Mouse (Mus musculus) Patski (cell line): ENCODE results near the gene Nxpe2. TPM values are rescaled to one million over a fixed set of nuclear protein-coding genes. Genes with fewer than 3 reads are reported as not detected.

Experiments used
- ATAC-seq: fragments of 100-300 bp; one replicate; pipeline ENCODE4 v1.8.0; 2021
- CTCF ChIA-PET: fragments of 350-600 bp; sonication (Branson Sonifier 250); formaldehyde crosslinking; loops from one replicate; lab custom pipeline; 2022; ENCODE audit warnings: inconsistent platforms; lab: Charles Lee
- POLR2A ChIA-PET: fragments of 350-600 bp; sonication (Branson Sonifier 250); formaldehyde crosslinking; loops from one replicate; lab custom pipeline; 2022; ENCODE audit warnings: antibody characterized with exemption, inconsistent platforms; lab: Charles Lee
- DNase-seq: peaks from one replicate; pipeline ENCODE4 v3.0.0-alpha.2; 2011; ENCODE audit warnings: low read depth, low spot score
- H3K27me3 ChIP-seq: fragments of 371-371 bp; one replicate; pipeline ENCODE4 v1.5.1; 2021
- CTCF ChIP-seq: fragments of 100-300 bp; IDR thresholded peaks from one replicate; pipeline ENCODE4 v1.5.1; 2021
- in situ Hi-C: fragments of 300-500 bp; cut with MboI; formaldehyde crosslinking; loops from 3 replicates; pipeline ENCODE4 v1.11.1; 2018; ENCODE audit warnings: low pct_unique_long_range_greater_than_20kb, mixed read lengths
- polyA plus RNA-seq: library from polyadenylated mRNA; unstranded; gene quantifications from one replicate; pipeline ENCODE4 v1.2.3, GENCODE M21; 2021

Nxpe2 gene
- 0.10 TPM for polyA plus RNA-seq

GRCm38 (mm10) chr9:48353148-48353698, at the start of gene Nxpe2:
Gene Nxpe2 (minus strand): TSS chr9:48353454.
- no peaks in the 10 kb centered on the region for H3K27me3 ChIP-seq
- no peak for TF ChIP-seq CTCF
- in situ Hi-C loops: no loop called here
- DNase-seq (no peak), ATAC-seq (no peak)
- ChIA-PET CTCF (no interaction called here), POLR2A (no interaction called here)

DNA sequence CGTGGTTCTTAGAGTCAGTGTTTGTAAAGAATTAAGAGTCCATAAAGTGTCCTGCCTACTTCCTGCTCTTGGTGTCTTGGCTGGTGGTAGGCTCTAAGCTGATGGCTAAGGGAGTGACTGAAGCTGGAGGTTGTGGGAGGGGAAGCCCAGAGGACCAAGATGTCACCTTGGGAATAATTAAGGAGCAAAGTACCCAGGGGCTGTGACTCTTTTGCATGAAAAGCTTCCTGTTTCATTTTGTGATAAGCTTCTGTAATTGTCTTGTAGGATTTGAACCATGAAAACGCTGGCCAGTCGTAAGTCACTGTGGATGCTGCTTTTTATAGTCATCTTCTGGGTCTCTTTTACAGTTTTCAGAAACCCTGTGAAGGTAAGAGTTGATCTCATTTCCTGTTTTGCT, 36.7 kb upstream of the Nxpe2 start:
- no peak for ATAC-seq
- DNase-seq: no peak
- POLR2A ChIA-PET: no interaction called here
- TF ChIP-seq CTCF: no peak
- H3K27me3 ChIP-seq: no peaks in the 10 kb centered on the region
- in situ Hi-C loops: no loop called here
- CTCF ChIA-PET: interaction anchor here (0.8 kb wide), 1 partner anchor 15 kb away, joined by 4 read pairs; no protein-coding TSS in a partner anchor

DNA sequence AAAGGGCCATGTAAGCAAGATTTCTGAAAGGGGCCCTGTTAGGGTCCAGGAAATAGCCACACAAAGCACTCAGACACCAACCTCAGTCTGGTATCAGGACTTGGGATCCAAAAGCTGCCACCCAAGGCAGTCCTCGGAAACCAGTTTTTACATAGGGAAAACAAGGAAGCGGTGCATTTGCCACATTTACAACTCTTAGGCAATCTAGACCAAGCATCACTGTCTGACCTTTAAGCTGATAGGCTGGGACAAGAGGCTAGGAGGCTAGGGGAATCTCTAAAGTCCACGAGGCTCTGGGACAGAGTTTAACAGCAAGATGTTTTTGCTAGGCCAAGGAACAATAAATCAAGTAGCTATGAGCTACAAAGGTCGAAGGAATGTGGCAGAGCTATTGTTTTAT, 35.2 kb upstream of the Nxpe2 start:
- ChIA-PET POLR2A (interaction anchor here (0.7 kb wide), 2 partner anchors 401 to 1707 kb away, joined by 3 to 4 read pairs; no protein-coding TSS in a partner anchor), CTCF (interaction anchor here (0.8 kb wide), 1 partner anchor 12 kb away, joined by 3 read pairs; no protein-coding TSS in a partner anchor)
- no peak for ATAC-seq
- no peaks in the 10 kb centered on the region for H3K27me3 ChIP-seq
- in situ Hi-C loops: no loop called here
- no peak for TF ChIP-seq CTCF
- no peak for DNase-seq

- H3K27me3 ChIP-seq: no peaks in the 10 kb centered on the region
- ATAC-seq: no peak
- TF ChIP-seq CTCF: no peak
- no peak for DNase-seq
- ChIA-PET CTCF (no interaction called here), POLR2A (no interaction called here)
- in situ Hi-C loops: no loop called here
Observed at GRCm38 (mm10) chr9:48374357-48374756, 21.1 kb upstream of the Nxpe2 start.

- DNase-seq: no peak
- in situ Hi-C loops: no loop called here
- ChIA-PET POLR2A (no interaction called here), CTCF (no interaction called here)
- H3K27me3 ChIP-seq: no peaks in the 10 kb centered on the region
- TF ChIP-seq CTCF: no peak
- ATAC-seq: no peak
Observed at GRCm38 (mm10) chr9:48373232-48373878, 20.1 kb upstream of the Nxpe2 start.

GRCm38 (mm10) chr9:48362743-48363142, 9.5 kb upstream of the Nxpe2 start:
- in situ Hi-C loops: no loop called here
- DNase-seq (no peak), ATAC-seq (no peak)
- TF ChIP-seq CTCF: no peak
- ChIA-PET CTCF (no interaction called here), POLR2A (no interaction called here)
- no peaks in the 10 kb centered on the region for H3K27me3 ChIP-seq

GRCm38 (mm10) chr9:48361815-48362631, 8.8 kb upstream of the Nxpe2 start:
- in situ Hi-C loops: no loop called here
- no peak for ATAC-seq
- CTCF ChIA-PET: no interaction called here
- TF ChIP-seq CTCF: no peak
- no peaks in the 10 kb centered on the region for H3K27me3 ChIP-seq
- POLR2A ChIA-PET: no interaction called here
- DNase-seq: no peak

GRCm38 (mm10) chr9:48360826-48361225, 7.6 kb upstream of the Nxpe2 start:
- in situ Hi-C loops: no loop called here

DNA sequence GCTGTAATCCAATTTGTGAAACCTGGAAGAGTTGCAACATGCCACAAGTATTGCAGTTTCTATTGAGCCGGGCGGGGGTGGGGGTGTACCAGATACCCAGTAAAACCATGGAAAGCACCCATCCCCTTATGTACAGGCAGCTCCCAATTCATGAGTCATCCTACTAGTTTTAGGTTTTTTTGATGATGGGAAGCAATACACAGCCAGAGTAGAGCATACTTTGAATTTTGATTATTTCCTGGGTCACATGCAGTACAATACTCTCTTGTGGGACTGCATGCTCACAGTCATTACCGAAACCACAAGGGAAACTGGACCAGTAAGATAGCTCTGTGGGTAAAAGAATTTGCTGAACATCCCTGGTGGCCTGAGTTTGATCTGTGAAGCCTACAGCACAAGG, 3.8 kb upstream of the Nxpe2 start:
- no peak for TF ChIP-seq CTCF
- CTCF ChIA-PET: no interaction called here

More at GRCm38 (mm10) chr9:48360826-48361225, 7.6 kb upstream of the Nxpe2 start:
- ChIA-PET POLR2A (no interaction called here), CTCF (no interaction called here)
- H3K27me3 ChIP-seq: no peaks in the 10 kb centered on the region
- DNase-seq (no peak), ATAC-seq (no peak)
- TF ChIP-seq CTCF: peak; percentile 36

DNA sequence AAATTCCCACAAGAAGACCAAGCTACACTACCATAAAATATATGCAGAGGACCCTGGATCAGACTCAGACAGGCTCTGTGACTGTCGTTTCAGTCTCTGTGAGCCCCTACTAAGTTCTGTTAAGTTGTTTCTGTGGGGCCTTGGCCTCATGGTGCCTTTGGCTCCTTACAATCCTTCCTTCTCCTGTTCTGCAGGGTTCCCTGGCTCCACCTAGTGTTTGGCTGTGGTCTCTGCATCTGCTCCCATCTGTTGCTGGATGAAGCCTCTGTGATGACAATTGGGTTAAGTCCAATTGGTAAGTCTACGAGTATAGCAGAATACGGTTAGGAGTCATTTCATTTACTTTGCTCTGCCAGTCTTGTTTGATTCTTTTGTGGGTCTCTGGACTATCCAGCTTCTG, 1.5 kb upstream of the Nxpe2 start:
- ATAC-seq (no peak), DNase-seq (peak; percentile 12)
- TF ChIP-seq CTCF: peak; percentile 80
- POLR2A ChIA-PET: no interaction called here
- no peaks in the 10 kb centered on the region for H3K27me3 ChIP-seq
- in situ Hi-C loops: no loop called here
- CTCF ChIA-PET: no interaction called here

More for the DNA sequence above, 3.8 kb upstream of the Nxpe2 start:
- DNase-seq (no peak), ATAC-seq (no peak)
- in situ Hi-C loops: no loop called here
- H3K27me3 ChIP-seq: no peaks in the 10 kb centered on the region
- POLR2A ChIA-PET: no interaction called here

- CTCF ChIA-PET: no interaction called here
- no peaks in the 10 kb centered on the region for H3K27me3 ChIP-seq
- in situ Hi-C loops: no loop called here
- POLR2A ChIA-PET: no interaction called here
- ATAC-seq (no peak), DNase-seq (no peak)
- no peak for TF ChIP-seq CTCF
Observed at GRCm38 (mm10) chr9:48354122-48354521, 868 bp upstream of the Nxpe2 start.
